Mouse (Mus musculus): ENCODE measurements around the gene Psmd12.
"Not testable (repeated sequence)": the region's sequence is repeated elsewhere in the genome, so short reads cannot be mapped to it uniquely, and the experiment has no call there.

Gene Psmd12

GRCm38 (mm10) chr11:107509631-107510338 lies 30.5 kb downstream of the Psmd12 start:
- CTCF ChIA-PET = interaction anchor here (0.7 kb wide), 1 partner anchor 30 kb away, joined by 11 read pairs; the partner anchor contains the start of gene Psmd12

DNA sequence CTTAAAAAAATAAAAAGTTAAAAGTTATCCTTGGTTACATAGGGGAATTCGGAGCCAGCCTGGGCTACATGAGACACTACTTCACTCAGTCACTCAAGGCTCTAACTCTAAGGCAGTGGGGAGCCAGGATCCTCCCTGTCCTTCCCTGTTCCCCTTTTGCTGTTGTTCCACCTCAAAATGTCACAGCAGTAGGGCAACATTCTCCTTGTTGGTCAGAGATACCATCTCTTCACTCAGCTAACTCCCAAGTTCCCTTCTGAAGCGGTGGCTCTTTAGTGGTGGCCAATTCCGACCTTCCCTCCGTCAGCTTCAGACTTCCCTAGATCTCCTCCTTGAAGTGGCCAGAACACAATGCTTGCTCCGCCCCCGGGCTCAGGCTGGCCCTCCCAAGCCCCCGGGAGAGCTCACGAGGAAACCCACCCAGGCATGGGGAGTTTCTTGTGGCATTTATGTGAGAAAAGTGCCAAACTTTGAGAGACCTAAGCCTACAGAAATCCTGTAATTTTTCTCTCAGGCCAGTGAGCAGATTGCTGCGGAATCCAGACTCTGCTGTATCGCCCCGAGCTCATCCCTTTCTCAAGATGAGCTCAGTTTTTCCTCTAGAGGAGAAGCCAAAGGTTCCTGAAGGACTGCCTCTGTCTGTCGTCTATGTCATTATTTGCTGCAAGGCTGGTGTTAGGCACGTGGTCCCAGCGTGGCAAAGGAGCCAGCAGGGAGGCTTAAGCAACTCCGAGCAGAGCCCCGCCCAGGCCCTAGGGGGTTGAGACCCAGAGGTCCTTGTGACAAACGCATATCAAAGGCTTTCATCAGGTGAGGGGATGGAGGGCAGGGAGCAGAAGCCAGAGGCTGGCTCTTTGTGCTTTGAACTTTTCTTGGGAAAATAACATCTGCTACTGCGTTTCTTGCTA lies 31.3 kb downstream of the Psmd12 start:
- CTCF ChIA-PET = interaction anchor here (0.7 kb wide), 1 partner anchor 12 kb away, joined by 6 read pairs; no protein-coding TSS in a partner anchor

GRCm38 (mm10) chr11:107511954-107512353 lies 32.7 kb downstream of the Psmd12 start:
- CTCF ChIA-PET = not testable (repeated sequence)

DNA sequence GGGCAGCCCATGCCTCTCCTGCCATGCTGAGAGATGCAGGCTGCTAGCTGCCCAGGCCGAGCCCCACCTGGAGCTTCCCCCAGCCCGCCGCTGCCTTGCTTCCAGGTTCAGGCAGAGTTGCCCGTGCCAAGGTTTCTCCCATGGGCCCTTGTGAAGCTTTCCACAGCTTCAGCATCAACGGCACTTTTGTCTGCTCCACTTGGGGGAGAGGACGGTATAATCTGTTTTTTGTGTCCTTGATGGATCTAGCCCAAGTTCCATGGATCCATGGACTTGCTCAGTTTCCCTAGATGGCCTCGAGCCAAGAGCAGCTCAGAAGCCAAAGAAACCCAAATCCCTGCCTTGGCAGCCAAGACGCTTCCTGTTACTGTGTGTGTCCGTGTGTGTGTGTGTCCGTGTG lies 33.8 kb downstream of the Psmd12 start:
- CTCF ChIA-PET = no interaction called here

DNA sequence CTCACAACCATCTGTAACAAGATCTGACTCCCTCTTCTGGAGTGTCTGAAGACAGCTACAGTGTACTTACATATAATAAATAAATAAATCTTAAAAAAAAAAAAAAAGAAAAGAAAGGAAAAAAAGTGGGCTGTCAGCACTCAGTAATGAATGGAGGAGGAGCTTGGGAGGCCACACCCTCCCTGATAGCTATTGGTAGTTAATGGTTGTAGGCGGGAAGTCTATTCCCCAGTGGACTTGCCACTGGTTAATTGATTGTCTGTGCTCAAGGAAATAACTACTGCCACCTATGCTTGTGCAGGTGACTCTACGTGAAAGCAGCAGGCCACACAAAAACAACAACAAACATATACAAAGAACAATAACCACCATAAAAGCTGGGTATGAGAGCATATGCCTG lies 37.1 kb downstream of the Psmd12 start:
- CTCF ChIA-PET = interaction anchor here (0.6 kb wide), 1 partner anchor 19 kb away, joined by 4 read pairs; no protein-coding TSS in a partner anchor

- CTCF ChIA-PET = no interaction called here
Observed at GRCm38 (mm10) chr11:107518645-107519429, 39.6 kb downstream of the Psmd12 start.

- CTCF ChIA-PET = no interaction called here
Observed at GRCm38 (mm10) chr11:107521153-107521552, 41.9 kb downstream of the Psmd12 start.

DNA sequence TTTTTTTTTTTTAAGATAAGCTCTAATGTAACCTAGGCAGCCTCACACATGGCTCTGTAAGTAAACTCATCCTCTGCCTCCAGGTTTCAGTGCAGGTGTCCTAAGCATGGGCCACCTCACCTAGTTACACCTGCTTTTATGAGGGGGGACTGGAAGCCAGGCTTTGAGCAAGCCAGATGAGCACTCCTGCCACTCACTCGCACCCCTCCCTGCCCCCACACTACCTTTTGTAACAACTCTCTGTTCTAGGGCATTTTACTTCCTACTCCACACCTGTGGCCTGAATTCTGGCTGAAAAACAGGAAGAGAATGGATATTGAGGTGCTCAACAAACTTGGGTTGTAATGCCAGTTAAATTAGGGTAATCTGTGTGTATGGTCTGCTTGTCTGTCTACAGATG lies 45.7 kb downstream of the Psmd12 start:
- CTCF ChIA-PET = no interaction called here

GRCm38 (mm10) chr11:107527632-107528031 lies 48.3 kb downstream of the Psmd12 start:
- CTCF ChIA-PET = no interaction called here

DNA sequence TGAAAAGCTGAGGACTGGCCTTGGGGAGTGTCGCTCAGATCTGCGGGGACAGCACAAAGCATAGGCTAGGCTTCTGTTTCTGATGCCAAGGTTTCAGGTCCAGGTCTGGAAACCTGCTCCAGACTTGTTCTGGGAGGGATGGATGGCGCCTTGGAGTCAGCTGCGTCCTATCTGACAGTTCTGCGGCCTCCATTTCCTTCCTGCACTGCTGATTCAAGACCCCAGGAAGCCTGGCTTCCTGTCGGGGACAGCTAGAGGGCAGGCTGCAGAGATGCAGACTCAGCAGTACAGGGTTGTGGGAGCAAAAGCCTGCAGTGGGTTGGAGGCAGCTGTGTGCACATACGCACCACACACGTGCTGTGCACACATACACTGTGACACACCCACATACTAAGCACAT lies 50.0 kb downstream of the Psmd12 start:
- CTCF ChIA-PET = interaction anchor here (0.7 kb wide), 1 partner anchor 197 kb away, joined by 3 read pairs; no protein-coding TSS in a partner anchor

- CTCF ChIA-PET = no interaction called here
Observed at GRCm38 (mm10) chr11:107531445-107531844, 52.2 kb downstream of the Psmd12 start.

GRCm38 (mm10) chr11:107532271-107532670 lies 53.0 kb downstream of the Psmd12 start:
- CTCF ChIA-PET = no interaction called here

DNA sequence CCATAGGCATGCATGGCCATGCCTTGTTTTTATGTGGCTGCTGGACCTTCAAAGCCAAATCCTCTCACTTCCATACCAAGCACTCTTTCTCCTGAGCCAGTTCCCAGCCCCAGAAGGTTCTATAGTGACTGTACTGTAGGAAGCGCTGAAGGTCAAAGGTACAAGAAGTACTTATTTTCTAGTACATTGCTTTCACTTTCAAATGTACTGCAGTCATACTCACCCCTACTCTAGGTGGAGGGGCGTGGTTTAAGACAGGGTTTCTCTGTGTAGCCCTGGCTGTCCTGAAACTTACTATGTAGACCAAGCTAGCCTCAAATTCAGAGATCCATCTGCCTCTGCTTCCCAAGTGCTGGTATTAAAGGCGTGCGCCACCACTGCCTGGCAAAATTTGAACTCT lies 59.7 kb downstream of the Psmd12 start:
- CTCF ChIA-PET = interaction anchor here (0.6 kb wide), 1 partner anchor 322 kb away, joined by 7 read pairs; no protein-coding TSS in a partner anchor

- CTCF ChIA-PET = no interaction called here
Observed at GRCm38 (mm10) chr11:107540339-107540738, 61.1 kb downstream of the Psmd12 start.

DNA sequence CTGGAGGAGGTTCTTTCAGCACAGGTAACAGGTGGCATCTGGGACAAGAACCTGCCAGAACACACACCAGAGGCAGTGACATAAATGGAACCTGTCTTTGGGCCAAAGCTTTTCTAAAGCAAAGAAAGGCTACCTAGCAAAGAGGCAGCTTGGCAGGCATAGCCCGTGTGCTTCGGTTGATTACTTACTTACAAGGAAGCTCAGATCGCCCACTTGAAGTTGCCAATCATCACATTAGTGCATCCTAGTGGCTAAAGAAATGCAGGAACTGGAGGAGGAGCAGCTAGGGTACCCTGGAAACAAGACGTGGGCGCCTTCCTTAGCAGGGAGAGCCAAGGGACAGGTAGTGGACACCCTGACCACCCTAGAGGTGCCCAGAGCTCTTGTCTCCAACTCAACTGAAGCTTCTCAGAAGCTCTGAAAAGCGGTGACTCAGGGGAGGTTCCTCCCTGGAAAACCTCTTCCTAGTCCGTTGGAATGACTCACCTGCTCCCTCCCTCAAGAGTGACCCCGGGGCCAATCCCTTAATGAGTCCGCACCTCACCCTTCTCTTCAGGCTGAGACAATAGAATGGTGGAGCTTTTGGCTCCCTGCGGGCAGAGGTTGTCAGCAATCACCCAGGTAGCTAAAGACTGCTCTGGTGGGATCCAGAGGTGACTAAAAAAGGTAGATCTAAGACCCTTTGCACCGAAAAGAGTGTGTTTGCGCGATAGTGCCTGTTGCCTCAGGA lies 66.6 kb downstream of the Psmd12 start:
- CTCF ChIA-PET = interaction anchor here (0.5 to 0.6 kb wide), 2 partner anchors 20 to 59 kb away, joined by 3 to 10 read pairs; no protein-coding TSS in a partner anchor

DNA sequence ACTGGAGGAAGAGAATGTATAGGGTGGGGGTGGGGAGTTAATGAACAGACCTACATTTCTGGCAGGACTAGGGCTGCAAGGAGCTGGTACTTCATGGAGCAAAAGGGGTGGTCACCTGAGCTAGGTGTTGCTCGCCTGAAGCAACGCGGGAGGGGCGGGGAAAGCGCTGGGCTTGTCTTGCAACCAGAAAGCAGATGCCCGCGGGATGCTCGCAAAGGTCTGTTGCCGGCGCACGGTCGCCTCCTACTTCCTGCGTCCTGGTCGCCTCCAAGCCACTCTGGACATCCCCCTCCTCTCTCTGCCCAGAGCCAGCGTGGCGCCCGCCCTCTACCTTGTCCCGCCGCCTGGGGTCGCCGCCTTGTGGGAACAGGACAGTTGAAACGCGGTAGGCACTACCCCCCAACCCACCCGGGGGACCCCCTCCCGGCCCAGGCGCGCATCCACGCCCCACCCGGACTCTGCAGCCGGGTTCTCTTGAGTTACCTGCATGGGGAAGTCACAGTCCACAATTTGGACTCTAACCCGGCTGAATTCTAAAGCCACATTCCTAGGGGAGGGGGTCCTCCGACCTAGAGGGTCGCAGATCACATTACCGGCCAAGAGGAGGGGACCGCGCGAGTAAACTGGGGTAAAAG lies 67.5 kb downstream of the Psmd12 start:
- CTCF ChIA-PET = interaction anchor here (0.5 to 0.7 kb wide), 4 partner anchors 12 to 723 kb away, joined by 3 to 10 read pairs (median 3); no protein-coding TSS in a partner anchor

DNA sequence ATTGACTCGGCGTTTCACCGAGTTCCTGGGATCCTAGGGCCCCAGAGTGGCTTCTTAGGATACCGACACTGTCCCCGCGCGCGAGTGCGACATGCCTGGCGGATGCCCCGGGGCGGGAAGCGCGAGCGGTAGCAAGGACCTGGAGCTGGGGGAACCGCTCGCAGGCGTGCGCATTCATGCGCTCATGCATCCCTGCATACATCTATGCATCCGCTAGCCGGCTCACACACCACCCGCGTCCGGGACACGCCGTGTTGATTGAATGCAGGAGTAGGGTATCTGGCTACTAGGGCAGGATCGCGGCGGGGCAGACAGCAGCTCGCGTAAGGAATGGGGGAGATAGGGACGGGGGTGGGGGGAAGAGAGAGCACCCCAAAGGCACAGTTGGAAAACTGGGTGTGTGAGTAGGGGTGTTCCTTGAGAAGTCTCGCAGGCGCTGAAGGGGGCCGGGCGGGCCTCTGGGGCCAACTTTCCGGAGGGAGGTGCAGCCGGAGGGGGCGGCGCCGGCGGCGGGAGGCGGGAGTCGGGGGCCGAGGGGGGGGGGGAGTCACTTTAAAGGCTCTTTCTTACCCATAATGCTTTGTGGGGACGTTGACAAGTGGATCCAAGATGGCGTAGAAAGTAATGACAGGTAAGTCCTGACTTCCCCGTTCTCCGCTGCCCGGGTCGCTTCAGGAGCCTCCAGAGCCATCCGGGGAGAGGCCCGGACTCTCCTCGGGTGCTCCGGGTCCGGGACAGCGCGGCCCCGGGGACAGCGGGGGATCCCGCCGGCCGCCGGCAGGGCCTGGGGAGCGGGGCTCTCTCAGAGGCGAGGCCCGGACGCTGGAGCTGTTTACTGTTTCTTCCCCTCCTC lies 68.3 kb downstream of the Psmd12 start, which contains the start of gene Helz:
TSS of gene Helz (plus strand) at position 580 of the 853 bp plus-strand sequence.
- CTCF ChIA-PET = interaction anchor here (0.6 to 0.7 kb wide), 2 partner anchors 12 to 722 kb away, joined by 3 read pairs; no protein-coding TSS in a partner anchor

- CTCF ChIA-PET = interaction anchor here (0.5 to 0.7 kb wide), 2 partner anchors 44 to 1188 kb away, joined by 5 to 9 read pairs; no protein-coding TSS in a partner anchor
Observed at GRCm38 (mm10) chr11:107548204-107548975, 69.1 kb downstream of the Psmd12 start.

Measured in spleen, embryonic (tissue).